Mouse (Mus musculus): ENCODE results near the gene Slc25a44.
"Not testable (repeated sequence)": the region's sequence is repeated elsewhere in the genome, so short reads cannot be mapped to it uniquely, and the experiment has no call there.

Slc25a44 gene

GRCm38 (mm10) chr3:88412636-88413035, 12.3 kb downstream of the Slc25a44 start:
- no peak for DNase-seq (ENCODE audit: low spot score)

DNA sequence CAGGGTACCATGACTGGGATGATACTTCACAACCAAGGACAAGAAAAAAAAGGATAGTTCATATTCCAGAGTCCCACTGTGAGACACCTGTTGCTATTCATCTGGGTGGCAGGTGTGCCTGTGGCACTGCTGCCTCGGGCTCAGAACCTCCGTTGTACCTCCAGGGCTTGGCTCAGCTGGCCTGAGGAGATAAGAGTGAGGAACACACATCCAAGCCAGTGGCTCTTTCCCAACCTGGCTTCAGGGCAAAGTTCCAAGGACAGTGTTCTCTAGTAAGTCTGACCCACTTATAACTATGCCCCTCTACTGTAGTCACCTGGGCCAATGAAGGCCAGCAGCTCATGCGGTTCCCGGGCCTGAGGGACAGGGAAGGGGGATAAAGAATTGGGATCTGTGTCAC, 13.3 kb downstream of the Slc25a44 start:
- DNase-seq (ENCODE audit: low spot score) = no peak

DNA sequence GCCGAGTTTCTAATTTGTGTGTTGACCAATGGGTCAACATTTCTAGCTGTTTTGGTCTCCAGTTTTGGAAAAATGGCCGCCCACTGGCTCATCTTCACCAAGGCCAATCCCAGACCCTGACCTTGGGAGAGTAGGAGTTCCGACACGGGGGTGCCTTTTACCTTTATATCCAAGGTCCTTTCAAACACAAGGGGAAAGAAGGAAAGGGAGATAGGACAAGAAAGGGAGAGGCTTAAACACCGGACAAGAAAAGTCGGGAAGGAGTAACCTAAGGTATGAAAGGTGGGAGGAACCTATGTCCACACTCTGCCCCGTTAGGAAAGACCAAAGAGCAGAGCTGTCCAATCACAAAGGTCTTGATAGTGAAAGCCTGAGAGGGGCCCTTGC, 14.3 kb downstream of the Slc25a44 start:
- no peak for DNase-seq (ENCODE audit: low spot score)

GRCm38 (mm10) chr3:88409741-88410644, 14.9 kb downstream of the Slc25a44 start, which contains the start of gene Pmf1:
Pmf1 (minus strand) TSS chr3:88410331.
- DNase-seq (ENCODE audit: low spot score) = peak; percentile 95

DNA sequence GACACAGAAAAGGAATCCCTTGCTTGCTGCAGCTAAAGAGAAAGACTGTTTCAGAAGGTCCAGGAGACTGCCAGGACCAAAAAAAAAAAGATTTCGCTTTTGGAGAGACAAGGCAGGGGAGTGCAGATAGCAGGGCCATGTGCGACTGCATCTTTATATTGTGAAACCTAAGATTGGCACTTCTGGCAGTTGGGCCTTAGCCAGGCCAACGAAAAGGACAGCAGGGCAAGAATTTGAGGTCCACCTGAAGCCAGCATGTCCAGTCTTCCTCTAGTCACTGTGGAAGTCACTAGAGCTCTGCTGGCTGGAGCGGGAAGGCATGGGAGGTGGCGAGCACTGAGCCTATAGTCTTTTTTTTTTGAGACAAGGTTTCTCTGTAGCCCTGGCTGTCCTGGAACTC, 16.0 kb downstream of the Slc25a44 start:
- no peak for DNase-seq (ENCODE audit: low spot score)

GRCm38 (mm10) chr3:88407529-88407928, 17.4 kb downstream of the Slc25a44 start:
- DNase-seq (ENCODE audit: low spot score) = no peak

DNA sequence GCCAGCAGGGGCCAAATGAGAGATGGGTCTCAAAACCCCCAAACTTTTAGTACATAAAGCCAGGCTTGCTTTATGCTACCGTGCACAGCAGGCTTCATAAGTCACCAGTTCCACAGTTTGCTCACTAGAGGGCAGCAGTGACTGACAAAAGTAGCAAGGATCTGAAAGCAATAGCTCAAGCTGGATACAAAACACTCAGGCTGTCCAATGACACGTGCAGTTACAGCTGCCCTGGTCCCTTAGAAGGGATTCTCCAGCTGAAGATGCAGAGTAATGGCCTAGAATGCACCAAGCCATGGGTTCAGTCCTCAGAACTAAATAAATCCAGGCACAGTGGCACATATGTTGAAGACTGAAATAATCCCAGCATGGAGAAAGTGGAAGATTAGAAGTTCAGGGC, 17.8 kb downstream of the Slc25a44 start:
- peak; percentile 76 for DNase-seq (ENCODE audit: low spot score)

- no peak for DNase-seq (ENCODE audit: low spot score)
Observed at GRCm38 (mm10) chr3:88403522-88404230, 21.3 kb downstream of the Slc25a44 start.

GRCm38 (mm10) chr3:88398666-88399065, 26.3 kb downstream of the Slc25a44 start:
- no peak for DNase-seq (ENCODE audit: low spot score)

DNA sequence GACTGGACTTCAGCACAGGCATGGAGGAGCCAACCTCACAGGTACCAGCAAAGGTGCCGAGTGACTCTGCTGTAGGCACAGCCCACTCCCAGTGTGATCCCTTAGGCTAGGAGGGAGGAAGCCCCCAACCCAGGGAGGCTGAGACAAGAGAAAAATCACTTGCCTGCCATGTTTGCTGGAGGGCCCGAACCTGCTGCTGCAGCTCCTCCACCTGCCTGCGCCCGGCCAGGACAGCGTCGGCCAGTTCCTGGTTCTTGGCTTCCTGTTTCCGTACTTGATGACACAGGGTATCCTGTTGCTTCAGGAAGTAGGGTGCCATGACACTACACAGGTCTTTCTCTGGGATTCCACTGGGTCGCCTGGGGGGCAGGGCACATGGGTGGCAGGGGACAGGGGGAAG, 29.2 kb downstream of the Slc25a44 start:
- DNase-seq (ENCODE audit: low spot score) = no peak

GRCm38 (mm10) chr3:88395288-88395687, 29.7 kb downstream of the Slc25a44 start:
- DNase-seq (ENCODE audit: low spot score) = no peak

DNA sequence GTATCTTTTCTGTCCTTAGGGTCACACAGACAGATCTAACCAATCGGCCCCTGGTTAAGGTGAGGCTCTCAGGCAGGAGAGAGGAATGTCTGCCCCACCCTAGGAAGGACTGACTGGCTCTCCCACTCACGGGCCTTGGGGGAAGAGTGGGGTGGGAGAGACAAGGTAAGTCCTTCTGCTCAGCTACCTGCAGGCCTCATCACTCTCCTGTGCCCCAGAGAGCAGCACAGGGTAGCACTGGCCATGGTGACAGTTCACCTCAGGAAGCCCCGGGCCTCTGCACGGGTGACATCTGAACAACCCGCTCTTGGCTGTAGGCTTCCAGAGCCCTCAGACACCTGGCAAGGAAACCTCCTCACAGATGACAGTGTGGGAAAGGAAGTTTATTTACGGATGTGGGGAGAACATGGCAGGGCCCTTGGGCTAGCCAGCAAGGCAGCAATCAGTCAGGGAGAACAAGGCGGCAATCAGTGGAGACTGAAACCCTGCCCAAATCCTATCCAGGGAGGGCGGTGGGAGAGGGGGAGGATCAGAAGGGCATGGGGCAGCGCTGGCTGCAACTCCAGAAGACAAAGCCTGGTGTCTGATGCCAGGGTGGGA, 31.1 kb downstream of the Slc25a44 start:
- no peak for DNase-seq (ENCODE audit: low spot score)

DNA sequence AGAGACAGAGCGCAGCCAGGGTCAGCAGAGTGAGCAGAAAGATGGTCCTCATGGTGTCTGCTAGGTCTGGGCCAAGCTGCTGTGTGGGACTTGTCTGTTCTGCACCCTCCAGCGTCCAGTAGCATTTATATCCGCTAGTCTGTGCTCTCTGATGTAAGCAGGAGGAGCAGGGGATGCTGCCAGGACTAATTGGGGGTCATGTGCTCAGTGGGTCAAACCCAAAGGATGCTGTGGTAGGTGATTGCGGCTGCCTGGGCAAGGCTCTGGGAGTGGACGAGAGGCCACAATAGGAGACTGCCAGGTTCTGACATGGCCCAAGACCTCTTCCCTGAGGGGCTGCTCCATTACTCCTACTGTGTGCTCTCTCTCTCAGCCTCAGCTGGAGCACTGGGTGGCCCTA, 40.6 kb downstream of the Slc25a44 start, which contains the start of gene Bglap:
Gene Bglap (minus strand): TSS at position 101 of the 400 bp plus-strand sequence.
- no peak for DNase-seq (ENCODE audit: low spot score)

DNA sequence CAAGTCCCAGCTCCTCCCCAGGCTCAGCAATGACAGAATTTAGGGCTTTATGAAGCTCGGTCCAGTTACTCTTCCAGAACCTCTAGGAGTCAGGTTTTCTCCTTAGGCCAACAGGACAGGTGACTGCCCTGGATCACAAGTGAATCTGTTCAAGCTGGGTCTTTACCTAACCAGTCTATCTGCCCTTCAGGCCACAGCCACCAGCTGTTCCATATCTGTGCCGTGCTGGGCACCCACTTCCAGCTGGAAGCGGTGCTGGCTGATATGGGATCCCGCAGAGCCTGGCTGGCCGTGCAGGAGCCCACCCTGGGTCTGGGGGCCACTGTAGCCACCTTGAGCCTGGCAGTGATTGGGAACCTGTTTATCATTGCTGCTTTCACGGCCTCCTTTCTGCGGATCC, 42.6 kb downstream of the Slc25a44 start:
- not testable (repeated sequence) for DNase-seq (ENCODE audit: low spot score)

GRCm38 (mm10) chr3:88381389-88382315, 43.3 kb downstream of the Slc25a44 start:
- DNase-seq (ENCODE audit: low spot score) = not testable (repeated sequence)

GRCm38 (mm10) chr3:88378599-88378998, 46.3 kb downstream of the Slc25a44 start, which contains the start of gene Bglap2:
Bglap2 (minus strand) TSS chr3:88378699.
- not testable (repeated sequence) for DNase-seq (ENCODE audit: low spot score)

DNA sequence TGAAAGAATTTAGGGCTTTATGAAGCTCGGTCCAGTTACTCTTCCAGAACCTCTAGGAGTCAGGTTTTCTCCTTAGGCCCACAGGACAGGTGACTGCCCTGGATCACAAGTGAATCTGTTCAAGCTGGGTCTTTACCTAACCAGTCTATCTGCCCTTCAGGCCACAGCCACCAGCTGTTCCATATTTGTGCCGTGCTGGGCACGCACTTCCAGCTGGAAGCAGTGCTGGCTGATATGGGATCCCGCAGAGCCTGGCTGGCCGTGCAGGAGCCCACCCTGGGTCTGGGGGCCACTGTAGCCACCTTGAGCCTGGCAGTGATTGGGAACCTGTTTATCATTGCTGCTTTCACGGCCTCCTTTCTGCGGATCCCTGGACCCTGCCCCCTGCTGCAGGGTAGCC, 48.3 kb downstream of the Slc25a44 start:
- not testable (repeated sequence) for DNase-seq (ENCODE audit: low spot score)

DNA sequence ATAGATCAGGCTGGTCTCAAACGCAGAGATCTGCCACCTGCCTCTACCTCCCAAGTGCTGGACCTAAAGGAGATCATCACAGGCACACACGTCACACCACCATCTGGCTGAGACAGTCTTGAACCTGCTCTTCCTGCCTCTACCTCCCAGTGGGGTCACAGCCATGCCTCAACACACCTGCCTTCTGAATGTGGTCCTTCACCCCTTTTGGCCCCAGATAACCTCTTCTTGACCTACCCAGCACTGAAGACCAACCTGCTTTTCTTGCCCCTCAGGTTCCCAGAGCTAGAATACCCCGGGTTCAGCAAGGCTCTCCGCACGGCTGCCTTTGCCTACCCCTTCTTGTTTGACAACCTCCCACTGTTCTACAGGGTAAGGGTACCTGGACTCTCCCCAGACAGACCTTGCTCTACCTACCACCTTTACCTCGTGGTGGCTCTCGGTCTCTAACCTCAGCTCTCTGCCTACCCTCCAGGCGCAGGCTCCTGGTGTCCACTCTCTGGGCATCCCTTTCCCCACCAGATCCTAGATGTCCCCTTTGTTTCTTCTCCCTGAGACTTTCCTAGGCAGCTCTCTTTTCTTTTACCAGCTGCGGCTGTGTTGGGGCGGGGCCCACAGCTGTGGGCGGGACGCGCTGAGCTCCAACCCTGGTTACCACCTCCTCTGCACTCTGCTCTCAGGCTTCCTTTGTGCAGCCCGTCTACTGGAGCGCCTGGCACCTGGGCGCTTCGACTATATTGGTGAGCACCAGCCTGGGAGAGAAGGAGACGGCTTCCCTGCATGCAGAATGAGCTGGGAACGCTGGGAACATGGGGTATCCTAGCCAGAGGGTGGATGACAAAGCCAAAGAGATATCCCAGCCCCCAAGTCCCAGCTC, 49.0 kb downstream of the Slc25a44 start:
- DNase-seq (ENCODE audit: low spot score) = not testable (repeated sequence)

DNA sequence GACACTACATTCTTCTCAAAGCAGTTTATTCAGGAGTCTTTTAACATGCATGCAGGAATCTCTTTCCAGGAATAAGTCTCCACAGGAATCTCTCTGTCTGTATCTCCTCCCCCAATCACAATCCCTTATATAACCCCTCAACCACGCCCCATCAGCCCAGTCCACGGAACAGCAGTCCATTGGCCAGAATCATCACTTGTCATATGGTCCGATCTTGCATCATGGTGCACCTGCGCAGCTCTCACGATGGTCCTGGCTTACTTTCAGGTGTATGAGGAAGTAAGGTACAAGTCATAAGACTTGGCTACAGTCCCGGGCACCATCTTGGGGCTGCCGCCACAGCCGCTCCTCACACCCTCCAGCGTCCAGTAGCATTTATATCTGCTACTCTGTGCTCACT, 52.3 kb downstream of the Slc25a44 start, which contains the start of gene Bglap3:
Gene Bglap3 (minus strand): TSS at position 101 of the 400 bp plus-strand sequence.
- DNase-seq (ENCODE audit: low spot score) = not testable (repeated sequence)

DNA sequence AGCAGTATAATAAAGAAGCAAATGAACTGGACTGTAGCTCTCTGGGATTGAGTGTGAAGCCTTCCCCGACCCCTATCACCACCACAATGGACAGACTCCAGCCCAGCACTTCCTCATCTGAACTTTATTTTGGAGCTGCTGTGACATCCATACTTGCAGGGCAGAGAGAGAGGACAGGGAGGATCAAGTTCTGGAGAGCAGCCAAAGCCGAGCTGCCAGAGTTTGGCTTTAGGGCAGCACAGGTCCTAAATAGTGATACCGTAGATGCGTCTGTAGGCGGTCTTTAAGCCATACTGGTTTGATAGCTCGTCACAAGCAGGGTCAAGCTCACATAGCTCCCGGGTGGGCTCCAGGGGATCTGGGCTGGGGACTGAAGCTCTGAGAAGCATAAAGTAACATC, 56.4 kb downstream of the Slc25a44 start:
- not testable (repeated sequence) for DNase-seq (ENCODE audit: low spot score)
